Mouse (Mus musculus) midbrain, embryonic 10.5 days (tissue): ENCODE measurements at regions not wholly inside any gene's neighbourhood (a gene's known extent, or its start where the extent isn't known, plus 50 kb on each side); places are given as distances from the start of the nearest gene placed in this dataset.

Source experiments
- DNase-seq: peaks from one replicate; pipeline ENCODE4 v3.0.0-alpha.2; 2017; ENCODE audit warnings: low spot score
- H3K27ac ChIP-seq: fragments of 300-500 bp; sonication (generic); replicated peaks from 2 replicates; pipeline ENCODE4 v1.5.1; 2016; ENCODE audit warnings: mild to moderate bottlenecking
- H3K27me3 ChIP-seq: fragments of 300-500 bp; sonication (generic); 2 replicates; pipeline ENCODE4 v1.6.1; 2016; ENCODE audit warnings: low read depth, mild to moderate bottlenecking; ENCODE audit not compliant: poor library complexity, severe bottlenecking
- H3K36me3 ChIP-seq: fragments of 300-500 bp; sonication (generic); 2 replicates; pipeline ENCODE4 v1.6.1; 2016; ENCODE audit warnings: mild to moderate bottlenecking, moderate library complexity
- H3K4me1 ChIP-seq: fragments of 300-500 bp; sonication (generic); 2 replicates; pipeline ENCODE4 v1.6.1; 2016
- H3K4me3 ChIP-seq: fragments of 300-500 bp; sonication (generic); 2 replicates; pipeline ENCODE4 v1.5.1; 2016; ENCODE audit warnings: mild to moderate bottlenecking, moderate library complexity
- H3K9me3 ChIP-seq: fragments of 300-500 bp; sonication (generic); replicated peaks from 2 replicates; pipeline ENCODE4 v1.6.1; 2016; ENCODE audit warnings: mild to moderate bottlenecking
- WGBS: fragments of 180-500 bp; shearing (Covaris S2); methylation state at CpG from one replicate; pipeline ENCODE4 v1.1.7; 2016; 5-methylcytosine and 5-hydroxymethylcytosine counted together

DNA sequence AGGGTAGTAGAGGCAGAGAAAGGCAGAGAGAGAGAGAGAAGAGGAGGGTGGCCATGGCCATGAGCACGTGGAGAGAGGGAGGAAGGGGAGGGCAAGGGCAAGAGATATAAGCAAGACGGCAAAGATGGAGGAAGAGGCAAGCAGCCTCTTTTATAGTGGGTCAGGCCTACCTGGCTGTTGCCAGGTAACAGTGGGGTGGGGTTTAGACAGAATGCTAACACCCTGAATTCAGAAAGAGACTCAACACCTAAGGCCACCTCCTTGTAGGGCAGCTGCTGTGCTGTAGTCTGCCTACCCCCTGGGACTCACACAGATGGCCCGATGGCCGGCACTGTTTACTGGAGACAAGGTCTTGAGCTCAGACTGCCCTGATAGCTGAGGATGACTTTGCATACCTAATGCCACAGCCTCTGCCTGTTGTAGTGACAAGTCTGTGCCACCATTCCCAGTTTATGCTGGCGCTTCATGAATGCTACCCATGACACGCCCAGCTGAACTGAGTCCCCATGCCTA is 110.3 kb downstream of the Rpap3 start:
- peak overlapping the region; percentile 52; the same call in 1 of the 2 replicates for H3K27ac ChIP-seq
- no peak overlapping the region for H3K4me3 ChIP-seq
- no peaks in the 10 kb centered on the region for H3K36me3 ChIP-seq
- no peak for DNase-seq
- H3K27me3 ChIP-seq, result no peaks in the 10 kb centered on the region
- no peaks in the 10 kb centered on the region for H3K9me3 ChIP-seq
- peaks cover 51% of the 10 kb centered on the region for H3K4me1 ChIP-seq
- 85% methylated on average over 6 of the region's 6 CpGs for WGBS

- Histone ChIP-seq H3K4me3 (no peak overlapping the region), H3K27me3 (no peaks in the 10 kb centered on the region), H3K4me1 (peaks cover 51% of the 10 kb centered on the region), H3K27ac (no peak overlapping the region), H3K9me3 (no peaks in the 10 kb centered on the region), H3K36me3 (no peaks in the 10 kb centered on the region)
- WGBS, result 55% methylated on average over 11 of the region's 11 CpGs
- no peak for DNase-seq
These were observed 111.6 kb downstream of the Rpap3 start for GRCm38 (mm10) chr15:97593781-97594600.

GRCm38 (mm10) chr15:97592786-97593185 is 112.8 kb downstream of the Rpap3 start:
- Histone ChIP-seq H3K4me3 (no peak overlapping the region), H3K27ac (no peak overlapping the region), H3K27me3 (no peaks in the 10 kb centered on the region), H3K36me3 (no peaks in the 10 kb centered on the region), H3K4me1 (peaks cover 45% of the 10 kb centered on the region), H3K9me3 (no peaks in the 10 kb centered on the region)
- no peak for DNase-seq
- 82% methylated on average over 11 of the region's 11 CpGs for WGBS

- Histone ChIP-seq H3K9me3 (no peaks in the 10 kb centered on the region), H3K36me3 (no peaks in the 10 kb centered on the region), H3K4me1 (peaks cover 31% of the 10 kb centered on the region), H3K27ac (no peak overlapping the region), H3K27me3 (no peaks in the 10 kb centered on the region), H3K4me3 (no peak overlapping the region)
- no peak for DNase-seq
- 76% methylated on average over 4 of the region's 4 CpGs for WGBS
These were observed 114.2 kb downstream of the Rpap3 start for GRCm38 (mm10) chr15:97591406-97591805.

- DNase-seq, result no peak
- H3K4me3 ChIP-seq, result no peak overlapping the region
- no peaks in the 10 kb centered on the region for H3K9me3 ChIP-seq
- peaks cover 27% of the 10 kb centered on the region for H3K4me1 ChIP-seq
- H3K27me3 ChIP-seq, result no peaks in the 10 kb centered on the region
- no peaks in the 10 kb centered on the region for H3K36me3 ChIP-seq
- 80% methylated on average over 7 of the region's 7 CpGs for WGBS
- H3K27ac ChIP-seq, result no peak overlapping the region
These were observed 114.8 kb downstream of the Rpap3 start for GRCm38 (mm10) chr15:97590732-97591292.

DNA sequence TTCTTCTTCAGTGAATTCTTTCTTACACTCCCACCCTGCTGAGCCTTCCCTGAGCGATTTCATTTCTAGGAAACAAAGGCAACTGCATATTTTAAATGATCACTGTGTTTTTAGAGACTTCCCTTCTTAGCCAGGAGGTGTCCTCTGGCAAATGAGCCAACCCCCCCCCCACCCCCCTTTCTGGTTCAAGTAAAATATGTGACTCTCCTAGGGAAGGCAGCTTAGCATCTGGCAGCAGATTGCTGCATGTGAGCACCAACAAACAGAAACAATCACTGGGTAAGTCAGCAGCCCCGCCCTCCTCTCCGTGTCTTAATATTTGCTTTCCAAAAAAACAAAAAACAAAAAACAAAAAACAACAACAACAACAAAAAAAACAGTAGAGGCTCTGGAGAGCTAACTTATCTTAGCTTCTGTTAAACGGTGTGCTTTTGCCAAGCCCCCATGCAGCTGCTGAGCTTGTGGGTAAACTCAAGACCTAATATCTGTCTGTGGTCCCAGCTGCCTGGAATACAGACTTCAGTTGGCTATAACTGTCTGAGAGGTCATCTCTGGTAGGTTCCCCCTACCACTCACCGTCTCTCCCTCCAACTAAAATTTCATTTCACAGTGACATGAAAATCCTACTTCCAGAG is 117.9 kb downstream of the Rpap3 start:
- H3K27me3 ChIP-seq, result no peaks in the 10 kb centered on the region
- peaks cover 5% of the 10 kb centered on the region for H3K4me1 ChIP-seq
- WGBS, result 82% methylated on average over 5 of the region's 5 CpGs
- no peak overlapping the region for H3K27ac ChIP-seq
- no peaks in the 10 kb centered on the region for H3K9me3 ChIP-seq
- no peaks in the 10 kb centered on the region for H3K36me3 ChIP-seq
- DNase-seq, result no peak
- no peak overlapping the region for H3K4me3 ChIP-seq

- Histone ChIP-seq H3K4me1 (peaks cover 17% of the 10 kb centered on the region), H3K36me3 (no peaks in the 10 kb centered on the region), H3K9me3 (no peaks in the 10 kb centered on the region), H3K27ac (no peak overlapping the region; the same call in 1 of the 2 replicates), H3K4me3 (no peak overlapping the region), H3K27me3 (no peaks in the 10 kb centered on the region)
- DNase-seq, result peak; percentile 81
- WGBS, result 29% methylated on average over 13 of the region's 13 CpGs
These were observed 123.9 kb downstream of the Rpap3 start for GRCm38 (mm10) chr15:97581724-97582154.

GRCm38 (mm10) chr15:97580726-97581125 is 124.9 kb downstream of the Rpap3 start:
- H3K36me3 ChIP-seq, result no peaks in the 10 kb centered on the region
- no peak for DNase-seq
- no peaks in the 10 kb centered on the region for H3K27me3 ChIP-seq
- 85% methylated on average over 6 of the region's 6 CpGs for WGBS
- no peaks in the 10 kb centered on the region for H3K9me3 ChIP-seq
- H3K4me1 ChIP-seq, result peaks cover 17% of the 10 kb centered on the region
- no peak overlapping the region for H3K27ac ChIP-seq
- no peak overlapping the region for H3K4me3 ChIP-seq

- Histone ChIP-seq H3K4me1 (peaks cover 26% of the 10 kb centered on the region), H3K27ac (no peak overlapping the region), H3K36me3 (no peaks in the 10 kb centered on the region), H3K9me3 (no peaks in the 10 kb centered on the region), H3K4me3 (no peak overlapping the region), H3K27me3 (no peaks in the 10 kb centered on the region)
- 87% methylated on average over 3 of the region's 3 CpGs for WGBS
- no peak for DNase-seq
These were observed 127.6 kb downstream of the Rpap3 start for GRCm38 (mm10) chr15:97578046-97578445.

DNA sequence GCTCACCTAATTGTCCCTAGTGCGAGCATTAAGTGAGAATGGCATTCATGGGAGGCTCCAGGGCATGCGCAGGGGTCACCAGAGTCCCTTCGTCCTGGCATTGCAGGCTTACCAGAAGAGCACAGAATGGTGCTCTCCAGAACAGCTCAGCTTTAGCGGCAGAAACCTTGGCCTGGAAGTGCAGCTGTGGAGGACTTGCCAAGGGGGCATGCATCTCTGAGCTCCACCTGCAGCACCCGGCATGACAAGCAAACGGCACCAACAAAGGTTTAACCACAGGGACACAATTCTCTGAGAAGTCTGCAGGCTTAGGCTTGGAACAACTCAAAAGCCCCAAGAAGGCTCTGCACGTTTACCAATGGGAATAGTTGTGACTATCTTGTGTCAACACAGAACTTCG is 128.4 kb downstream of the Rpap3 start:
- Histone ChIP-seq H3K9me3 (no peaks in the 10 kb centered on the region), H3K4me1 (peaks cover 26% of the 10 kb centered on the region), H3K27me3 (no peaks in the 10 kb centered on the region), H3K4me3 (no peak overlapping the region), H3K36me3 (no peaks in the 10 kb centered on the region), H3K27ac (no peak overlapping the region)
- DNase-seq, result no peak
- WGBS, result 82% methylated on average over 8 of the region's 8 CpGs

- Histone ChIP-seq H3K27ac (no peak overlapping the region), H3K36me3 (no peaks in the 10 kb centered on the region), H3K4me1 (peaks cover 9% of the 10 kb centered on the region), H3K27me3 (no peaks in the 10 kb centered on the region), H3K4me3 (no peak overlapping the region), H3K9me3 (no peaks in the 10 kb centered on the region)
- DNase-seq, result no peak
- 84% methylated on average over 8 of the region's 8 CpGs for WGBS
These were observed 133.0 kb downstream of the Rpap3 start for GRCm38 (mm10) chr15:97572639-97573038.

GRCm38 (mm10) chr15:97571885-97572284 is 133.7 kb downstream of the Rpap3 start:
- no peak for DNase-seq
- H3K4me3 ChIP-seq, result no peak overlapping the region

DNA sequence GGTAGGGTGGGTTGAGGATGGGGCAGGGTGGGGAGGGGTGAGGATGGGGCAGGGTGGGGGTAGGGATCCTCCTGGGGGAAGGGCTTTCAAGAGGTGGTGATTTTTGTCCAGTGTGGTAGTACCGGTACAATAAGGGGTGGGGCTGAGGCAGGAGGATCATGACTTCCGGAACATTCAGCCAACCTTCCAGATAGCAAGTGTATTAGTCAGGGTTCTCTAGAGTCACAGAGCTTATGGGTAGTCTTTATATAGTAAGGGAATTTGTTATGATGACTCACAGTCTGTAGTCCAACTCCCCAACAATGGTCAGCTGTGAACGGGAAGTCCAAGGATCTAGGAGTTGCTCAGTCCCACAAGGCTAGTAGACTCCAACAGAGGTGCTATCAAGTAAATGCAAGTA is 145.5 kb downstream of the Rpap3 start:
- Histone ChIP-seq H3K4me3 (no peak overlapping the region), H3K9me3 (peaks cover 45% of the 10 kb centered on the region), H3K27ac (no peak overlapping the region), H3K27me3 (no peaks in the 10 kb centered on the region), H3K36me3 (no peaks in the 10 kb centered on the region), H3K4me1 (no peaks in the 10 kb centered on the region)
- no peak for DNase-seq
- 96% methylated on average over 3 of the region's 3 CpGs for WGBS

More at GRCm38 (mm10) chr15:97571885-97572284, 133.7 kb downstream of the Rpap3 start:
- Histone ChIP-seq H3K9me3 (no peaks in the 10 kb centered on the region), H3K36me3 (no peaks in the 10 kb centered on the region), H3K27ac (no peak overlapping the region), H3K4me1 (peaks cover 9% of the 10 kb centered on the region), H3K27me3 (no peaks in the 10 kb centered on the region)
